Mouse (Mus musculus): ENCODE results near the gene Nkain1.

Nkain1 gene

DNA sequence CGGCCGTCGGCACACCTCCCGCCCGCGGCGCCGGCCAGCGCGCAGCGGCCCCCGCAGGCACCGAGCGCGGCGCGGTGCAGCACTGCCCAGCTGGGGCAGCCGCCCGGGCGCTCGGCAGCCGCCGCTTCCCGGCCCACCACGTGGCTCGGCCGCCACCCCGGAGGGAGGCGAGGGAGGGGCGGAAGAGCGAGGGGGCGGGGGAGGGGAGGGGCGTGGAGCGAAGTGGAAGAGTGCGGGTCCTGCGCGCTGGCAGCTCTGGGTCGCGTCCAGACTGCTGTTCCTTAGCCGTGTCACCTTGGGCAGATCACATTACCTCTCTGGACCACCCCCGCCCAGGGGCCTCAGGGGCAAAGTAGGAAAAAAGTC is at the start of gene Nkain1:
Gene Nkain1 (minus strand): TSS at position 126 of the 366 bp plus-strand sequence.
- peak; percentile 32 for DNase-seq

DNA sequence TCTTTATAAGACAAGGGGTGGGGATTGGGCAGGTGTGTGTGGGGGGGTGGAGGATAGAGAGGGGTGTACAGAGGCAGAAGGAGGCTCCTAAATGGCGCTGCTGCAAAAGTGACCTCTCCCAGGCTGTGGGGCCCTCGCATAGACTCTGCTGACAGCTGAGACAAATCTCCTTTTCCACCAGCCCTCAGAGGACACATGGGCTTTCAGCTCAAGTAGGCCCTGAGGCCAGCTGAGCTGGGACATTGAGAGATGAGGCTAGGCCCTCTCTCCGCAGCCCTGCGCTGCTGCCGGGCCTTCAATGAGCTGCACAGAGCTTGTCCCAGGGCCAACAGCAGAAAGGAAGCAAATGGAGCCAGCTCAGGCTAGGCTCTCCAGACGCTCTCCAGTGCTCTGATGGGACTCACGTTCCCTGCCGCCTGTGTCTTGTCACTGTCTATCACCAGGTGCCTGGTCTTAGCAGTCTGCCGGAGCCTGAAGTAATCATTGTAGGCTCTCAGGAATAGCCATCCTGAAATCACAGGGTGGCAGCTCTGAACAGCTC is 4.8 kb upstream of the Nkain1 start:
- no peak for DNase-seq

DNA sequence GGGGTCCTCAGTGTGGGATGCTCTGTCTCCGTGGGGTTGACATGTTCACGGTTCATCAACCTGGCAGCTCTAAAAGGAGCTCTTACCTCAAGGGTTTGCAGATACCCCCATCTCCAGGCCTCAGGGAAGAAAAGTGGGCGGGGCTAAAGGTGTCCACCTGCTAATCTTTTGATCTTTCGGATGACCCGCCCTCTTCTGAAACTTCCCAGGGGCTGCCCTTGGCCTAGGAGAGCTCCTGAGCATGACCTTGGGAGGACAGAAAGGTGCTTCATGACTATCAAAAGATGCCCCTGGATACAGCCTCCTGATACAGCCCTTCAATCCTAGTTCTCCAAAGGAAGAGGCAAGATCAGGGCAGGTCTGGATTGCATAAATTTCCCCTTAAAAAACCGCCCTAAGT is 3.1 kb upstream of the Nkain1 start:
- no peak for DNase-seq

DNA sequence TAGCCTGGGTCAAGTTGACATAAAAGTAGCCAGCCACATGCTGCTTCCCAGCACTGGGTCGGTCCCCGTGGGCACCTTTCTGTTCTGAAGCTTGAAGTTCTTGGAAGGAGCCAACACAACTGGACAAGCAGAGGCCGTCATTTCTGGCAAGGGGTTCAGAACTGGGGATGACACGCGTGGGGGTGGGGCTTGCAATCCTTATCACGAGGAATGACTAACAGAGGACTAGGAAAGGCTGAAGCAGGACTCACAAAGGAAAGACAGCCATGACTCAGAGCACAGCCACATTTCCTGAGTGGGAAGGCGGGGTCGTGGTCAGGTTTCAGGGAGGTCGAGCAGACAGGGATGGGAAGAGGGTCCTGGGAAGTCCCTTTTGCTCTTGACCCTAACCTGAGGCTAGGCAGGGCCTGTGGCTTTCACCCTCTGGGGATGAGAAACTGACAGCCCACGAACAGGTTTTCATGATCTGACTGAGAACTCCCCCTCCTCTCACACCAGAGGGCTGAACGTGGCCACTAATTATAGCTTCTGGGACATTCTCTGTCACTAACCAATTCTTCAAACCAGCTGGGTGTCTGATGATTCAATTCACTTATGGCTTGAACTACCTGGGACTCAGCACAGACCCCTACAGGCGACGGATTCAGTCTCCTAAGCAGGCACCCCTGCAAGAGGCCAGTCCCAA is 2.4 kb upstream of the Nkain1 start:
- DNase-seq, result no peak

DNA sequence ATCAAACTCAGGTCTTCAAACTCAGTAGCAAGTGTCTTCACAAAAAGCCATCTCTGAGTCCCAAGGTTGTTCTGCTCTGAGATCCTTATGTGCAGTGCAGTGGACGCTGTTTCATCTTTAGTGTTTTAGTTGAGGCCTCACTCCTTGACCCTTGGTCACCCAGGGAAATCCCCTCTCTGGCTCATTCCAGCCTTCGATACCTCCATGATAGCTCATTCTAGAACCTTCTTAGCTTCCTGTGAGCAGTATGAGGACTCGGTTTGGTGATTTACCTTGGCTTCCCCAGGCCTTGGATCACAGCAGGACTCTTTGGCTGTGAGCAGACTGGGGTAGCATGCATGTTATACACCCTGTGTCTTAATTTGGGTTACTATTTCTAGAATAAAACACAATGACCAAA is 1.6 kb upstream of the Nkain1 start:
- DNase-seq, result no peak

DNA sequence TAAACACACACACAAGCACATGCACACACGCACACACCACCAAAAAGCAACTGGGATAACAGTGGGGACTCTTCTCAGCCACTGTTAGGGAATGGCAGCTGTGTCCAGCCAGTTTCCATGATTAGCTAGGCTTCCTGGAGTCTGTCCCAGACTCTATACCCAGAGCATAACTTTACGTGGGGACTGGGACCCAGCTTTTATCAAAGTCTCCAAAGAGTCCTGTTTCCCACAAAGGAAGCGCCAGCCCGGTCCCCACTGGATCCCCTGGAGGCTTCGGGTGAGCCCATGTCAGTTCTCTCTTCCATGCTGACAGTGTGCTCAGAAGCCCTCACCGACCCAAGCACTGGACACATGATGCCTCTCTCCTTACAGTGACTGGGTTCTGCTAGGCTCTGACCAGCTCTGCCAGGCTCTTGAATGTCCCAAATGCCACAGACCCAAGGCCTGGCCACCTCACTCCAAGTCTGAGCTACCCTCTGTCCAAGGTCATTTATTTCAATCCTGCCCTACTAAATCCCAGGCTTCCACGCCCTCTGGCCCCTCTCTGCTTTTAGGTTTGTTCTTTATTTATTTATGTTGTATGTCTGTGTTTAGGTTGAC is 988 bp upstream of the Nkain1 start:
- no peak for DNase-seq

DNA sequence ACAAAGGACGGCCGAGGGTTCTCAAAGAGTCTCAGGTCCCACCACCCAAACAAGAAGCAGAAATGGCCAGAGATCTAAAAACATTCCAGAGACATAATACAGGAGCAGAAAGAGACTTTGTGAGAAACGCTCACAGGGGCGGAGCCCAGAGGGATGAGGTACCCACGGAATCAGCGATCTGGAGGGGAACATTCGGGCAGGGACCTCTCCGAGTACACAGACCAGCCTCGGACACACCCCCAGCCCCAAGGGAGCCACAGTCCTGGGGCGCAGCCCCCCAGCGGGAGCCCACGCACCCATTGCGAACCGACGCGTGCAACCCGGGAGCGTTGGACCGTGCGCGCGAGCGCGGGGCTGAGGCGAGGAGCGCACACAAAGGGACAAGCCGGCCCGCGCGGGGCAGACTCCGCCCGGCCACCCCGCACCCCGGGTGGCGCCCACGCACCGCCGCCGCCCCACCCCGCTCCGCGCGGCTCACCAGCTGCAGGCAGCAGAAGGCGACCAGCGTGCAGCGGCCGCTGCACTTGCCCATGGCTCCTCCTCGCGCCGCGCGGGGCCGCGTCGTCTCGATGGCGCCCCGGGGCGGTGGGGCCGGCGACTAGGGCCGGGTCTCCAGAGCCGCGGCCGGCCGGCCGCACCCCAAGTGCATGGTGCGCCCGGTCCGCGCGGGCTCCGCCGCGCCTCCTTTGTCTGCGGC is 474 bp downstream of the Nkain1 start:
- no peak for DNase-seq

DNA sequence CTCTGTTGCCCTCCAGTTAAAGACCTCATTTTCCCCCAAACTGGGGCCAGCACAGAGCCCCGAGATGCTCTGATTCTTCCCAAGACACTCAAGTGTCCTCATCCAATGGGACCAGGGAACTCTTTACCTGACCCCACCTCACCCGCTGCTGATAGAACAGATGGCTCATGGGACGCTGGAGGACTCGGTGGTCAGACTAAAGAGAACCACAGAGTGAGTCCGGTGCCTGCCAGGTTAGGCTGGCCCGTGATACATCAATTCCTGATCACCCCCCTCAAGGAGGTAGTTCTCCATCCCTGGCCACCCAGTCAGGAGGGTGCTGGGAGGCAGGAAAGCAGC is 992 bp downstream of the Nkain1 start:
- DNase-seq, result no peak

DNA sequence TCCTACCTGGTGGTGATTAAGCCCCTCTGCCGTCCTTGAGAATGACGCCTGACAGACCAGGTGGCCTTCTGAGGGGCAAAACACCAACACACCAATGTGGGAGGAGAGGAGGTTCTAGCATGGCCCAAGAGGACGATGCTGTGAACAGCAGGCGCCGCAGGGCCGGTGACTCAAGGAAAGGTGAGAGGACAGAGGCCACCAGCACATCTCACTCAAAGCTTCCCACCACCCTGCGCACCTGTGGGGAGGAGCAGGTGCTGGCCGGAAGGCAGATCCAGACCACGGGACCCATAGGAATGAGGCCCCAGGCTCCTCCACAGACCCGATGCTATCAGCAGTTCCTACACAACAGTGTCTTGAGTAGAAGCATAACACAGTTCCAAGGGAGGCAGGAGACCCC is 1.4 kb downstream of the Nkain1 start:
- DNase-seq, result no peak

DNA sequence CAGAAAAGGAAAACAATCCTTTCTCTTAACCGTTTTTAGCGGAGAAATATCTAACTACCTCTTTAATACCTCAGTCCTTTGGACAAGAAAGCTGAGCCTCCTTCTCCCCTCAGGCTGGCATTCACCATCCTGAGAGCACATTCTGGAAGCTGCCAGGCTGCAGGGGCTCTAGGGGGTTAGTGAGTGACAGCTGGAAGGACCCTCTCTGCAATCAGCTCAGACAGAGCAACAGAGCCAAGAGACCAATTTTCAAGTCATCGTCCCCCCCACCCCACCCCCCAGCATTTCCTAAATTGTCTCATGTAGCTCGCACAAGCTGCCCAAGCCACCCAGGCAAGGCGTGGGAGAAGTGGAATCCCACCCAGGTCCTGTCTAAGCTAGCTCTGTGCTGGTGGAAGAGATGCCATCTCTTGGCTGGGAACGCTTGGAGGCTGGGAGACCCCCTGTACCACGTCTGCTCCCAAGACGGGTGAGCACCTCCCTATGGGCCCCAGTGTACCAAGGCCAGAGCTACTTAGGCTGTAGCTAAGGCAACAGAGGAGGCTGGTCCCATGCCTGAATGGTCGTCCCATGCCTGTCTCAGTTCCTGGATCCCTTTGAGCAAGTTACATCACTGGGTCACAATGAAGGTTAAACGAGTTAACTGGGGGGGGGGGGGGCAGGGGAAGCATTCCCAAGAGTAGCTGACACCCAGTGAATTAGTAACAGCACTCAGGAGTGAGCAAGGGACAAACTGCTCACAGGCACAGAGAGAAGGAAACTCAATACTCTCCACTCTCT is 2.8 kb downstream of the Nkain1 start:
- DNase-seq, result no peak

DNA sequence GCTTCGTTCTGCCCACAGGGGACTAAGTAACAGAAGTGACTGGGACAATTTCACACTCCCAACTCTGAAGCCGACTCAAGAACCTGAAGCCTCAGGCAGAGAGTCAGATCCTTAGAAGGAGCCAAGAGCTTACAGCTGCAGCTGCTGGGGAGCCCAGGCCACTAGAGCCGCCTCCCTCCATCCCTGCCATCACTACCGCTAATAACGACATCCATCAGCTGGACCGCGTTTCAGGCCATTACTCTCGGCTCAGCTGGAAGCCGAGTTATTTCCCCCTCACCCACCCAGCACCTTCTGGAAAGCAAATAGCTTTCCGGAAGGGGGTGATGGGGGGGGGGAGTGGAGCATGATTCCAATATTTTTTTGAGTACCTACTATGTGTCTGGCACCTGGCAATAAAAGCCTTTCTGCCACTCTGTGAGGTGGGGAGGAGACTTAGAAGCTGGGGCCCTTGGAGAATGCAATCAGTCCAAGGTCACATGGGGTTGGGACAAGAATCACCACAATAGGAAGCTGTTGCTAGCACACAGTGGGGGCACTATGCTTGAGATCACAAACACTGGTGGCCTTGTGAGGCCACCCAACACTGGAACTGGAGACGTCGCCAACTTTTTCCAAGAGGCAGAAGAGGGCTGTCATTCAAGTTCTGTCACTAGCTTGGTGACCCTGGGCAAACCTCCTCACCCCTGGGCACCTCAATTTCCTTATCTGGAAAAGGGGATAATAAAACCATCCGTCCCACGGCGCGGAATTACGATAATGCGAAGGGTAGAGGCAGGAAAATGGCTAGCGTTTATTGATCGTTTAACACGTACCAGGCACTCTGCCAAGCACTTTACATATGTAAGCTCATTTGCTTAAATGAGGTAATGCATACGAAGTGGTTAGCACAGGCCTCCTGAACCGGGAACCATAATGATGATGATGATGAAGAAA is 5.7 kb downstream of the Nkain1 start:
- DNase-seq, result peak; percentile 27

DNA sequence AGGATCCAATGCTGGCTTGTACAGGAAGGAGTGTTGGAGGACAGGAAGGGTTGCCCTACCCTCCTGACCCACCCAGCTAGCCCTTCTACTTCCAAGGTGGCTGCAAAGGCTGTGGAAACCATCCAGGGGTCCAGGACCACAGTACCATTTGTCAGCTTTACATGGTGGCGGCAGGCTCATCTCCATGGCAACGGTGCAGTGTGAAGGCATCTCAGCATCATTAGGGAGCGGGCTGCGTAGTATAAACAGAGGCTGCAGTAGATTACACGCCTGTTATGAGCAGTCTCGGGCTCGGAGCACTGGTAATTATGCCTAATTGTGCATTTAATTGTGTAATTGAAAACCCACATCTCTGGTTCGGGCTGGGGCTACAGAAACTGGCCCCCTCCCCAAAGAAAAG is 10.2 kb downstream of the Nkain1 start:
- DNase-seq, result no peak

DNA sequence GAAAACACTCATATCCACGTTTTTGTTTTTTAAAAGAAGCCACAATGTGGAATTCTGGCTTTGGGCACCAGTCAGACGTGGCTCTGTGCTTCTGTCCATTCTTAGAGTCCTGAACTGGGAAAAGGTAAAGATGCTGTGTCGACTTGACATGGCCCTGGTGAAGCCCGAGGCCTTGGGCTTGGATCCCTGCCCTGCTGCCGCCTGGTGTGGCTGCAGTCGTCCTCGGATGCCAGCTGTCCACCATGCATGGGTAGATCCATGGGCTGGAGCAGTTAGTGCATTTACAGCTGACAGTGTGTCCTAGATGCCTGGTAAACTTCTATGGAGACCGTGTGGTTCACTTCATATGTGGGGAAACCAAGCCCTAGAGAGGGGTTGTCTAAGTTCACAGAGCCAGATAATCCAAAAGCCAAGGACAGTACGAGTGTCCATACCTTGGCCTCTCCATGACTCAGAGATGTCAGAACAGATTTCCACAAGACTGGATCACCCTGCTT is 10.7 kb downstream of the Nkain1 start:
- DNase-seq, result no peak

DNA sequence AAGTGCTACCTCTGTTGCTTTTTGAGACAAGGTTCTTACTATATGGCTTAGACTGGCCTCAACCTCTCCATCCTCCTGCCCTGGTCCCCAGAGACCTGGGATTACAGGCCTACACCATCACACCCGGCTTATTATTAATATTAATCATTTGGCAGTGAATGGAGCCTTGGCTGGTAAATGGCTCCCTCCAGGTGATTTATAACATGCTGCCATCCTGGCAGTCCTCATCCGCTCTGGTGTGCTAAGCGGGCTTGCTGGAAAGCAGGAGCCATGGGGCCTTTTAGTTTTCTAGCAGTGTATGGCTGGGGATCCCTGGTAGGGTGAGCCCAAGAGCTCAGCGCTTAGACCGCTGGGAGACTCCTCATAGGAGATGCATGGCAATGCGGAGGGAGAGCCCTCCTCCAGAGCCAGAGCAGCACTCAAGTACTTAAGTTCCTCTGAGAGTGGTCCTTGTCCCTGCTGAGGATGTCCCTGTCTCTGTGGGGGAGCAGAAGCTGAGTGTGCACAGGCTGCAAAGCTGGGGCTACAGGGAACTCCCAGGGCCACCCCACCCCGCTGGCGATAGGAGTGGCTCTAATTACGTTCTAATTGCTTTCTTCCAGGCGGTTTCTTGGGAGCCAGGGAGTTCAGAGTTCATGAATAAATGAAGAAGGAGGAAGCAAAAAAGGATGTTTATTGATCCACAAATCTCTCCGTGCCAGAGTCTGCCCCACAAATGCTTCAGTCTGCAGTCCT is 13.2 kb downstream of the Nkain1 start:
- DNase-seq, result no peak

DNA sequence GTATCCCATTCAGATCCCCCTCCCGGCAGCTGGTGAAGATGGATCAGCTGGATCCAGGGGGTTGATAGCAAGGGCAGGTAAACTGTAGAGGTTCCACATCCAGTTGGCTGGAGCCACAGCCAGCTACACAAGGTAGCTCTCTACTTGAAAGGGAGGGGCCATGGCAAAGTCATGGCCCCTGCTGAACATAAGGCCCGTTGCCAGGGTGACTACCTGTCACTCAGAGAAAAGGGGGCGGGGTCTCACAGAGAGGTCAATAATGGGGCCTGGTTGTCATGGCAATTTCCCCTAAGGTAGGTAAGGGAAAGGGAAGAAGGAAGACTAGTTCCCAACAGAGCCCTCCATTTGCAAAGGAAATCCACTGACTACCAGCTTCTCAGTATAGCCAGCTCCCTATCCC is 14.8 kb downstream of the Nkain1 start:
- DNase-seq, result no peak

DNA sequence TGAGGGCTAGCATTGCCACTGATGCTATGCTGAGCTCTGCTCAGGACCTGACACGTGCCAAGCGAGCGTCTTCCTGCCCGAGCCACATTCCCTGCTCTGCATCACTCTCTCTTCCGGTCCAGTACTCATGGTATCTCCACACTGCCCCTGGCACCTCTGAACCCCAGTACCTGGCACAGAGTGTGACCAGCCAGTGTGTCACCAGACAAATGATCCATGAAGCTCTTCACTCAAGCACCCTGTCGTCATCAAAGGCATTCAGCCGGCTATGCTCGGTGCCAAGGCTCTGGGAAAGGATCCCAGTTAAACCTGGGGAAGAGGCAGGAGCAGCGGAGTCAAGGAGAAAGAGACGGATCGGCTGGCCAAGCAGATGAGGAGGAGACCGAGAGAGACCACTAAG is 16.1 kb downstream of the Nkain1 start:
- DNase-seq, result no peak

DNA sequence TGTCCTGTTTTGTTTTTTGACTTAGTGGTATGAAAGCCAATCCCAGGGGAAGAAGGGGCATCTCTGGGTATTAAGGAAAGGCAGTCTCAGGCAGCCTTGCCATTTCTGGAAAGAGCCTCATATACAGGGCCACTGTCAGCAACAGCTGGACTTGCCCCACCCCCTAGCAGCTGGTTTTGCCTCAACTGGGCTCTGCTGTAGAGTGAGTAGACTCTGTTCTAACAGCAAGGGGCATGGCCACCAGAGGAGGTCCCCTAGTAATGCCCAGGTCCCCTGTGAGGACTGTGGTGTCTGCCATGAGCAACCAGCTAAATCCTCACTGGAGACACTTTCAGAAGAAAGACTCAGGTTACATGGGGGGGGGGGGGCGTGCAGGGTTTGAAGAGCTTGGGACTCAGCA is 17.0 kb downstream of the Nkain1 start:
- DNase-seq, result no peak

DNA sequence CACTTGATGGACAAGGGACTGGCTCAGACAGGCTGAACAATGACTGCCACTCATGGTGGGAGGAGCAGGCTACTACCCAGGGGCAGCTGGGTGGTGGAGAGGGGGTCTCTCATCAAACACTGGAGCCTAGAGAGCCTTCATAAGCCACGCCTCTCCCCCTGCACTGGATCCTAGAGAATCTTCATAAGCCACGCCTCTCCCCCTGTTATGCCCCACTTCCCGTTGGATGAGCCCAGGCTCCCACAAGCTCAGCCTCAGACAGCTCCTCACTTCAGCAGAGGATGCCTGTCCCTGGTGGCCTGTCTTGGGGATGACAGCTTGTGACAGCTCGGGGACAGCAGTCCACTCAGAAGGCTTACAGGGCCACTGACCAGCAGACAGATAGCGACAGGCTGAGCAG is 17.7 kb downstream of the Nkain1 start:
- DNase-seq, result no peak

DNA sequence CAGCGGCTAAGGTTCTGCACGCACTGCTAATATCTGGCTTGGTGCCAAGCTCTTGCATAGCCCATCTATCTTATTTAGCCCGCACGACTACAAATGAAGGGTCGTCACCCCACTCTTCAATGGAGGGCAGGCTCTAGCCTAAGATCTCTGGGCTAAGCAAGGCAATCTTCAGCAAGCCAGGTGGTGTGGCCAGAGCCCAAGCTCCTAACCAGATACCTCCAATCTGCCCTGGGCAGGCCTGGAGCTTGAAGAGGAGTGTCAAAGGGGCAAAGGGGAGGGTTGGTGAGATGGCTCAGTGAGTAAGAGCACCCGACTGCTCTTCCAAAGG is 20.9 kb downstream of the Nkain1 start:
- DNase-seq, result no peak

DNA sequence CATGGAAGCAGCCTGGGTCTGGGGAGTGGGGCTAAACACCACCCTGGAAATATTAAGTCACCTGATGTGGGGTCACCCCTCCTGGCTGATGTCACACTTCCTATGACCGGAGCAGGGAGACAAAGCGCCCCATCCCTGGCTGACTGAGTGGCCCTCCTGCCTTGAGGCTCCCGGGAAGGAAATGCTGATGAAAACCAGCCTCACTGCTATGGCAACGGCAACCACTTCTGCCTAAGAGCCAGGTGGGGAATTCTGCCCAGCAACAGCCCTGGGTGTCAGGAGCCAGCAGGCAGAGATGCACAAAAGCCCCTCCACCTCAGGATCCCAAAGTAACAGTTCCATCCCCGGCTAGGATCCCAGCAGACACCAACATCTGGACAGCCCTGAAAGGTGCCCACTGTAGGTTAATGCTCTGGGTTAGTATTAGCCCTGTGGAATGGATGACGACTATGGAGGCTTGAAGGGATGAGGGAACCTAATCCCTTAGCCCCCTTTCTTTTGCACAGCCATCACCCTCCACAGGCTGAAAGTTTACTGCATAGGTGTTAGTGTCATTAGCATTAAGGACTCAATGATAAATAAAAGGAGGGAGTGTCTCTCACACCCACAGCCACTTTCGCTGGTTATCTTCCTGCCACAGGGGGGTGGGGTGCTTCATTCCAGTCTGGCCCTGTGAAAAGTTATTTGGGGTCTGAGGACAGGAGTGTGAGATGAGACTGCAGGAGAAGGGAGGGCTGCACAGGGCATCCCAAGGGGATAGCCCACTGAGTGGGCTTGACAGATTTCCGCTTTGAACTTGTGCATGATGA is 21.5 kb downstream of the Nkain1 start:
- no peak for DNase-seq

DNA sequence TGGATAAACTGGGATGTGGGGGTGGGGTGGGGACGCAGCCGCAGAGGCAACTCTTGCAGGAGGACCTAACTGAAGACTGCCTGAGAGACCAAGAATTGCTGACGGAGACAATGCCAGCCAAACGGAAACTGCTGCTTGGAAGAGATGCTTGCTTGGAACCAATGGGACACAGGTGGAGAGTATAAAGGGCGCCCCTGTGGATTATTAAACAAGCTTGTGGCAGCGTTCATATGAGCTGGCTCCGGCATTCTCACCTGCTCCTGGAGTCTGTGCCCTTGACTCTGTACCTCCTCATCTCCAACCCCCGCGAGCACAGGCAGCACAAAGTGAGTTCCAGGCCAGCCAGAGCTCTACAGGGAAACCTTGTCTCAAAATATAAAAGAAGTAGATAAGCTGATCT is 23.5 kb downstream of the Nkain1 start:
- no peak for DNase-seq

Measured in right cerebral cortex, adult 18-20 months (tissue).